Mouse (Mus musculus) adrenal gland, adult 8-10 months (tissue): Measurements from ENCODE around the gene Maff. TPM values are rescaled to one million over a fixed set of nuclear protein-coding genes. Genes with fewer than 3 reads are reported as not detected.

Experiments used
- DNase-seq: peaks from one replicate; pipeline ENCODE4 v3.0.0; 2022
- total RNA-seq, 4 experiments: library from RNA; stranded (reverse); gene quantifications; 2 replicates each; pipeline ENCODE4 v1.2.4; 2022

Maff gene
- total RNA-seq, 4 experiments from 2014 or later: 5.2 to 6.7 (median 6.1) TPM

DNA sequence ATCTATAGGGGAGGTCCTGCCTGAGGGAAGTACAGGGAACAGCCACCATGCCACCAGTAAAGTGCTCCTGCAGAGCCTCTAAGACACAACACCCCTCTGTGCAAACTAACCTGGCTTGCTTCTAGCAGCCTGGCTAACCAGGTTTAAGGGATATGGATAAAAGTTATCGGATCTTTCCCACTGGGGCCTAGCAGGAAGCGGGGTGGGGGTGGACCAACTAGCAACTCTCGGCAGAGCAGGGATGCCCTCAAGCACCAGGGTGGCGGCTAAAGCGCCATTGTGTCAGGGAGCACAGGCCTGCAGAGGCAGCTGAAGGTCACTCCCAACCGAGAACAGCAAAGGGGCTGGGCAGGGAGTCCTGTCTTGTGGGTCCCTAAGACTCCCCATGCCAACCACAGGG lies 17.7 kb downstream of the Maff start:
- DNase-seq: no peak

DNA sequence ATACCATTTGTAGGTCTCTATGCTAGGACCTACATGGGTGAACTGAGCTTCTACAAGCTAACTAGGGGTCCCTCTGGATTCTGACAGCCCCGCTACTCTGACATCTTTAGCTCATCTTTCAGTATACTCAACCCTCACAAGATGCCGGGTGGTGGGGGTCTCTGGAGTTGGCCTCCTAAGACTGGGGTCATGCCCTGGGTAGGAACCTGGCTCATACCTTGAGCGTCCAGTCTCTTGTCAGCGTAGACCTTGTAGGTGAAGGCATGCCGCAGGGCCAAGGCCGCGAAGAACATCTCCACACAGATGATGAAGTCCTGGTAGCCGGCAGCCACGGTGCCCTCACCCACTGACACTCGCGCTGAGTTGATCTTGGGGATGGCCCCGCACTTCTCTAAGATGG lies 18.6 kb downstream of the Maff start:
- DNase-seq: no peak

DNA sequence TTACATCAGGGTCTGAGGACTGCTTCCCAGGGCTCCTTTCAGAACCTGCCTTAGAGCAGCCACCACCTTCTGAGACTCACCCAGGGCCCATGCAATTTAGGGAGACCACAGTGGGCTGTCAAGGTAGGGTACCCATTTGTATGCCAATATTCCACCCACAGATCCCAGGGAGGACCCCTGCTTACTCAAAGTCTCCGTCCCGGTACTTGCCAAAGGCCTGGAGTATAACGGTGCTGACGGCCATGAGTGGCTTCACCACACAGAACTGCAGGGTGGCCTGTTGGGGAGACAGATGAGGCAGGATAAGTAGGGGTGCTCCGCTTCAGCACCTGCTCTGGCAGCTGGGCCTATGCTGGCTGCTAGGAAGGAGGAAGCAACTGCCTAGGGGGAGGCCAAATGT lies 20.0 kb downstream of the Maff start:
- DNase-seq: no peak

DNA sequence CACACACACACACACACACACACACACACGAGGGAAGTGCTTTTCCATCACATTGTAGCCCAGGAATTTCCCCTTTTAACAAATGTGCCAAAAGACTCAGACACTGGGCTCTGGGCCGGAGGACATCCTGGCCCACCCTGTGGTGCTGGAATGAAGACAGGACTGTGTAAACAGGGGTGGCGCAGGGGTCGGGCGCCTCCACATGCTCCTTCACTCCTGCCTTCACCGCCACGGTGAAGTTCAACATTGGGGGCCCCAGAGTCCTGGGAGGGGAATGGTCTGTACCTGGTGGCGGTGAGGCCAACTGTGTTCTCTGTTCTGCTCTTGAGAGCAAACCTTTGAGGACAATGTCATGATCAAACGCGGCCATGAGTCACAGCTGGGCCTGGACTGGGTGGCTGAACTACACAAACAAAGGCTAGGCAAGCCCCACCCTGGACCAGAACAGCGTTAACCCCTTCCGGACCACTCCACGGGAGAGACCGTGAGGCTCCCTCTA lies 21.9 kb downstream of the Maff start:
- DNase-seq: peak; percentile 45

DNA sequence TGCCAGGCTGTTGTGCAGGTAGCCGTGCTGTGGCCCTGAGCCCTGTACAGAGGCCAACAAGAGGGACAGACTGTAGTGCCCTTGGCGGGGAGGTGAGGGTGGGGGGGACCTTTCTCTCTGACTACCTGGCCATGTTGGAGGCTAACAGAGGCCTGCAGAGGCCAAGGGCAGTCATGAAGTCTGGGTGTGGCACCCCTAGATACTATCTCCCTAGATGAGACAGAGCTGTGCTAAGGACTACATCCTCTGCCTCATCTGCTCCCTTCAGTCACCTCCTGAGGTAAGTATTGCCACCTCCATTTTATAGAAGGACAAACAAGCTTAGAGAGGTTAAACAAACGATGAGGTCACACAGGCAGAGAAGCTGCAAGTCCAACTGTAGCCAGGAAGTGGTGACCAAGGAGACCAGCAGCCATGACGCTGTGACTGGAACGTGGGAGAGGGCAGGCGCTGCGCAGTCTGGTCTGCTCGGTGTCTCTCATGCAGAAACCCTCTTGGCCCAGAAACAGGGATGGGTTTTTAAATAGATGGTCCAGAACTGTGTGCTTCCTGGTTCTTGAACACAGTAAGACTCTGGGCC lies 22.5 kb downstream of the Maff start:
- no peak for DNase-seq

DNA sequence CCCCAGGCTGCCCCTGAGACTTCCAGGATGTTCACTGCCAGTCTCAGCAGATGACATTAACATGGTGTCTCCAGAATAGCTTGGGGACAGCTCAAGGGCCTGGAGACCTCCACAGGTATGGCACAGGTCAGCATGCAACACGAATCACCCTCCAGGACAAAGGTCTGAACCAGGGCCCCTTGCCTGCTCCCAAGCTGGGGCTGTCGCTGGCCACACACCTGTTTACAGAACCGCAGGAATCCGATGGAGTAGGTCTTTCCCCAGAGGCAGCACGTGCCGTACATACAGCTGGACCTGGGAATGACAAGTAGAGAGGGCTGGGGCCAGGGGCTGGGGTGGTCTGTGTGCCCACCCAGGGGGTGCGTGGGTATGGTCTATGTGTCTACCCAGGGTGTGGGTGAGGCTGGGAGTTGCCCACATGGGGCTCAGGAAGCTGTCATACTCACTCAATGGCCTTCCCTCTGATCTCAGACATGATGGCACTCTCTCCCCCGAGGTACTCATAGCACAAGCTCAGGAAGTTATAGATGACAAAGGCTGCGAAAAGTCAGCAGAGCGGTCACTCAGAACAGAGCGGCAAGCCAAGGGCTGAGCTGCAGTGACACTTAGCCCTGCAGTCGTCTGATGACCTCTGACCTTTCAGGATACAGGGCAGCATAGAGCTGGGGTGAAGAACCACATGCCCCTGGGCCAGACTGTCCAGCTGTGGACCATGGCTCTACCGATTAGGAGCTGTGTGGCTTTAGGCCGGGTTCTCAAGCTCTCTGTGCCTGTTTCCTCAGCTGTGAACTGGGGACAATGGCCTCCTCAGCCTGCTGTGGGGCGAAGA lies 23.2 kb downstream of the Maff start:
- DNase-seq: no peak

DNA sequence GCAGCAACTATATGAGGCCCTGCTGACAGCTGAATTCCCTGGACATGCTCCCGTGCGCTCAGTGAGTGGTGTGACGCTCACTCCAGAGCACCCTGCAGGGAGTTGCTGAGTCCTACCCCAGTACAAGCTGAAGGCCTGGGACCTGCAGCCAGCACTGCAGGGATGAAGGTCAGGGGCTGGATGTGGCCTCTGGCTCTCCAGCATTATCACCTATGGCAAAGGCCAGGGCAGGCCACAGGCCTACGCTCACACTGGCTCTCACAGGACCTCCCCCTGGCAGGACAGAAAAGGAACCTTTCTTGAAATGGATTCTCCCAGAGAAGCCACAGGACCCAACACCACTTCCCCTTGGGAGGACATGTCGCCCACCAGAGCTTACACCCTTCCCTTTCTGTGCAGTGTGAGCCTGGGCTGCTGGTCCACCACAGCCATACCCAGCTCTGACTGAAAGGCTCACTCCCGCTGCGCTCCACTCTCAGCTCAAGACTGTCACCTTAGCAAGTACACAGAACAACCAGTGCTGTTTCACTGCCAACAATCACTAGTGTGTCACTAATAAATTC lies 23.9 kb downstream of the Maff start:
- DNase-seq: no peak

DNA sequence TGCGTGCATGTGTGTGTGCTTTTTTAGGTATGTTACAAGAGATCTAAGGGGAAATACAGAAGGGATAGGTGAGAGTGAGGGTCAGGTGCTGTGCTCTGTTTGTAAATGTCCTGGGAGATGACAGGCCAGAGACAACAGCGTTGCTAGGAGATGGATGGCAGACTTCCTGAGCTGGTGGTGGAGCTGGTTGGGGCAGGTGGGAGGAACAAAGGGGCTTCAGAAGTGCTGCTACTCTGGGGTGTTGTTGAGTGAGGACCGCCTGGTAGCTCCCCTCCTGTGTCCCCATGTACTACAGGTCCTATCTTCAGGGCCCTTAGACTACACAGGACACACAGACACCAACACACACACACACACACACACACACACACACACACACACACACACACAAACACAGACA lies 28.3 kb downstream of the Maff start:
- no peak for DNase-seq

DNA sequence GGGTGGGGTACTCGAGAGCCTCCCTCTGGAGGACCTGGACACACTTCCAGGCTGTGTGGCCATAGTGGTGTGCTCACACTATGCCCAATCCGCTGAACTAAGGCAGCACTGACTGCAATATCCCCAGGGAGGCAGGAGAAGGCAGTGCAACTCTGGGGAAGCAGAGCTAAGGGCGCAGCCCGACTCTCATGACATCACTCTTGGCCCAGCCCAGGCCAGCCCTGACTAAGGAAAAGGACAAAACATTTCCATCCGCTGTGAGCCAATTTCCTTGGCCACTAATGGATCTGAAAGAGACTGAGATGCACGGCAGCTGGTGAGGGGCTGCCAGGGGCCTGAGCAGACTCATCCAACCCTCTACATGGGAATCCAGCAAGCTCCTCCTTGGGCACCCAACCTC lies 31.3 kb downstream of the Maff start:
- peak; percentile 55 for DNase-seq

DNA sequence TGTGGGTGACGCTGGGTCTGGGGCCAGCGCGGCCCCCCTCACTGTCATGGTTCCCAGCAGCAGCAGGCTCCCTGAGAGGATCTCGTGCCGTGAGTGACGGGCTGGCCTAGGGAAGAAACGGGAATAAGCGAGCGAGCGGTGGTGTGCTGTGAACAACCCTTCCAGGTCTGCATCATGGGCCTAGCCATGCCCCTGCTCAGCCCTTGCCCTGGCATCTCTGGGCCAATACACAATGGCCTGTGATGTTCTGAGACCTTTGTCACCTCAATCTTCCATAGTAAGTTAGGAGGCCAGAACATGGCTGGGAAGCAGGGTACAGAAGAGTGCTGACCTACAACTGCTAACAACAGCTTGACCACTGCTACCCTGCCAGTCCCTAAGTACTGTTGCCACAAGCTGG lies 32.2 kb downstream of the Maff start:
- DNase-seq: no peak

DNA sequence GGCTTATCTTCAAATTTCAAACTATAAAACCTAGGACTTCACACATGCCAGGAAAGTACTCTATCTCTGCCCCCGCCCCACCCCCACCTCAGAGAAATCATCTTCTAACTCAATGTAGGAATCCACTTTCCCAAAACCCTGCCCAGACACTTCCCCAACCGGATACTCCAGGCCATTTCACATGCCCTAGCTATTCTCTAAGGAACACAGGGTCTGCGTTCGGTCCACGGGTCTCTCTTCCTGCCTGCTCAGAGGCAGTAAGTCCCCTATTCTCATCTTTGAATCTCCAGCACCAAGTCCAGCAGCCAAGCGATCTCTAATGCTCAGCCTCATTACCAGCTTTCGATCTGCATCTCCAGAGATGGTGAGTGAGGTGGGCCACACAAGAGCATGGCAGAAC lies 33.2 kb downstream of the Maff start:
- no peak for DNase-seq

DNA sequence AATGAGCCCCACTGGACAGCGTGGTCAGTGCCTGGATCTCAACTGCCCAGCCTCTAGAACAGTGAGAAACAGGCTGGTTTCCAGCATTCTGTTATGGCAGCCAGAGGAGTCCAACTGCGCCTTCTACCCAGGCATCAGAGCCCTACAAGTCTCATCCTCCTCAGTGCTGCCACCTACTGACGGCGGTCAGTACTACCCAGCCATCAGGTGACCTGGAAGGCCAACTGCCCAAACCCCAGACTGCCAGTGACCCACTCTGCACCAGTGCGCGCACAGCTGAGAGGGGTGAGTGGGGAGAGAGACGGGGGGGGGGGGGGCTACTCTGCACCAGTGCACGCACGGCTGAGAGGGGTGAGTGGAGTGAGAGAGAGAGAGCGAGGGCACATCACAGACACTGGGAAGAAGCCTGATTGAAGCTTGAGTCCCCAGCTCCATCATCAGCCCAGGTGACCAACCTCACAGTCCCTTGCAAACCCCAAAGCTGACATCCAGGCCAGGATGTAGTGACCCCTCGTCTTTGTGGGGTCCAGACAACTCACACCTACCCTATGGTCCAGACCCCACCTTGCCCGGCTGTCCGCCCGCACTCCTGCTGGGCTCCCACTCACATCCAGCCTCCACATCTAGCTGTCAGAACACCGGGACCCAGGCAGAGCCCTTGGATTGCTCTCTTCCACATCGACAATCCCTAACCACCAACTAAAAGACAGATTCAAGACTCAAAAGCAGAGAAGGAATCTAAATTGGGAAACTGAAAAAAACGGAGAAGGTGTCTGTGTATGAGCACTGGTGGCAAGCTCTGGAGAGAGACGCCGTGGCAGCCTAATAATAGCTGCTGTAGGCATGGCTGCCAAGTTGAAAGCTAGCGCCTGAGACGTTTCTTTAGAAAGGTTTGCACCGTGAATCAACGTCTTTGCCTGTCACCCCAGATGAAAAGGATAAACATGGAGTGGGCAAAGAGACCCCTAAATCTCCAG lies 34.3 kb downstream of the Maff start:
- DNase-seq: no peak

DNA sequence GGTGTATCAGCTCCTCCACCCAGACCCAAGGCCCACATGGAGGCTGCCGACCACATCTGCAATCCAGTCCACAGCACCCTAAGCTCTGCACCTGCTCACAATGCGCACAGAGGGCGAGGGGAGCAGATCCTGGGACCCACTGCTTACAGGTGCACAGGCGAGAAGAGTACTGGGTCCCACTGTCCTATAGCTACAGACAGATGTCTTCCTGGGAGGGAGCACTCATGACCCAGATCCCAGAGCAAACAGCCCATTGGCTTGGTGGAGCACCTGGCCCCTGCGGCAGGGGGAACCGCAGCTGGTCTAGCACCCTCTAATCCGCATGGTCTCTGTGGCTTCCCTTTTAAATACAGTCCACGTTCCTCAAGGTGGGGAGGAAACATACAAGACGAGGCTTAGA lies 35.2 kb downstream of the Maff start:
- DNase-seq: no peak

DNA sequence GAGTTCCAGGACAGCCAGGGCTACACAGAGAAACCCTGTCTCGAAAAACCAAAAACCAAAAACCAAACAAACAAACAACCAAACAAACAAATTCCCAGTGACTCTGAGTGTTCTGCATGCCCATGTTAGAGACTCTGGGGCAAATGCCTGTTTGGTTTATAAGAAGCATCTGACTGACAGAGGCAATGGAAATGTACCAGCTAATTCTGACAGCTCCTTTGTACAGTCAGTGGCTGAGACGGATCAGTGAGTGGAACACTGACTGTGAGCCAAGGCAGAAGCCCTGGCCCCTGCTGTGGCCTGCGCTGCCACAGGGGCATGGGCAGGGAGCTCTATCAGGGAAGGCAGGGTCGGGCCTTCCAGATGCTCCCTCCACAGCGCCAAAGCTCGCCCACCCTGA lies 40.7 kb downstream of the Maff start:
- DNase-seq: no peak

DNA sequence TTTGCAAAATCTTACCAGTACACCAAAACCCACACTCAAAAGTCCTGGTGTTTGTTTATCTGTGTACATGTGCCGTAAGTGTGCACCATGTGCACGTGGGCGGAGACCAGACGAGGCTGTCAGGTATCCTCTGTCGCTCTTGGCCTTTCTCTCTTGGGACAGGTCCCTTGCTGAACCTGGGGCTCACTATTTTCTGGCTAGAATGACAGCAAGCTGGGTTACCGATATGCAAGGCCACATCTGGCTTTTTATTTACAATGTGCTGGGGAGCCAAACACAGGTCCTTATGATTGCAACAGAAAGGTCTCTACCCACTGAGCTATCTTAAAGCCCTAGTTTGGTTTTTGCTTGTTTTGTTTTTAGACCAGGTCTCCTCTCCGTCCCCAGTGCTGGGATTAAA lies 41.2 kb downstream of the Maff start:
- no peak for DNase-seq

DNA sequence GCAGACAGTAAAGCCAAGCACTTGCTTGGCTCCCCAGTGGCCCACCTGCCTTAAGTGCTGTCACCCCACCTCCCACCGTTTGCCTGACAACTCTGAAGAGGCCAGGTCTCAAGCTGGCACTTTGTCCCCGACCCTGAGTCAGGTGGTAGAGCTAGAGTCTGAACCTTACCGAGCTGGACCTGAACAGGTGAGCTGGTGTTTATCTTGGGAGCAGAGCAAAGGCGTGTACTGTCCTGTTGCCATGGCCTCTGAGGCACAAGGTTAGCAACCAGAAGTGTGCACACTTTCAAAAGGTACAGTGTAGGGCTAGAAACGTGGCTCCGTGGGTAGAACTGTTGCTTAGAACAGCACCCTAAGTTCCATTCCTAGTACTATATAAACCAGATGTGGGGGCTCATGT lies 41.8 kb downstream of the Maff start:
- DNase-seq: no peak

DNA sequence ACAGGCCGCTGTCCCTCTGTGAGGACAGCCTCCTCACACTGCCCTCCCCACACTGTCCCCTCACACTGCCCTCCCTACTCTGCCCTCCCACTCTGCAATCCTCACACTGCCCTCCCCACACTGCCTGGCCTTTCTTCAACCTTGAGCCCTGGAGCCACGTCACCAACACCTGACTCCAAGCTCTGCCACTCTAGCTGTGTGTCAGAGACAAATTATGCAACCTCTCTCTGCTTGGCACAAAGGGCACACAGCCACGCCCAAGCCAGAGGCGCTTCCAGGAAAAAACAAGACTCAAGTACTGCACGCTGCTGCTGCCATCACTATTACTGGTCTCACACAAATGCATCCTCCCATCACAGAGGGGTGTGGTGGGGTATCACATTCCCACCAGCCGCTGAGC lies 44.0 kb downstream of the Maff start:
- DNase-seq: peak; percentile 83

DNA sequence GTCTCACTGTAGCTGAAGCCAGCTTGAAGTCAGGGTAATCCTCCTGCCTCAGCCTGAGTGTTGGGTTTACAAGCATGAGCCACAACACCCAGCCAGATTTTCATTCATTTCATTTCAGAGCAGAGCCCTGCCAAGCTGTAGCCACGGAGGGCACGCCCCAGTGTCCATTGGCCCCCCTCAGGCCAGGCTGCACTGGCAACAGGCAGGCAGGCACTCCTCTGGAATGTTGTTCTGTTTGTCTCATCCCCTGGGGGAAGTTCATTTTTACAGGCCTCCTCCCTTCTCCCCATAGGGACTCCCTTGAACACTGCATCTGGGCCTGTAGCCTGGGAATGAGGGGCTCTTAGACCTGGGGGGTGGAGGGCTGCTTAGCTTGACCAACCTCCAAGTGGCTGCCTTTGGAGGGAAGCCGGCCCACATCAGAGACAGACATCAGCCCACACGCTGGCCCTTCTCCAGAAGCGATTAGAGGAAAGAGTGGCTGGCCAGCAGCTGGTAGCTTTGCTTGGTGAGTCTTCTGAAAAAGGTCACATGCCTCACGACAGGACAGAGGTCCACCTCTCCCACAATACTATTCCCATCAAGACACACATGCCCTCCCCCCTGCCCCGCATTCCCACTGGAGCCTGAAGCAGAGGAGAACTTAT lies 45.1 kb downstream of the Maff start:
- peak; percentile 62 for DNase-seq

DNA sequence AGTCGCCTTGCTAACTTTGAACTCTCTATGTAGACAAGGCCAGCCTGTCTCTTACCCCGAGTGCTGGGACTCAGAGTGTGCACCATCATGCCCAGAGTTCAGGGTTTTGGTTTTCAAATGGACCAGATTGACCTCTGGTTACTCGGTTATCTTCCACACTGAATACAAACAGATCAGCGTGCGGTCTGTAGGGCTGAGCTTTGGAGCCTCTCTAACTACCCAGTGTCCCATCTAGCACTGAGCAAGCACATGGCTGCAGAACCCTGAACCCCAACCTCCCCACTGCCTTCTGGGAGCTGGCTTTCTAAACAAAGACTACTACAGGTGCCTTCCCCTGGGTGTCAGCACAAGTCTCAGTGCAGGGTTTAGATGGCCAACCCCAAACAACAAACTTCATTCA lies 46.1 kb downstream of the Maff start:
- no peak for DNase-seq

DNA sequence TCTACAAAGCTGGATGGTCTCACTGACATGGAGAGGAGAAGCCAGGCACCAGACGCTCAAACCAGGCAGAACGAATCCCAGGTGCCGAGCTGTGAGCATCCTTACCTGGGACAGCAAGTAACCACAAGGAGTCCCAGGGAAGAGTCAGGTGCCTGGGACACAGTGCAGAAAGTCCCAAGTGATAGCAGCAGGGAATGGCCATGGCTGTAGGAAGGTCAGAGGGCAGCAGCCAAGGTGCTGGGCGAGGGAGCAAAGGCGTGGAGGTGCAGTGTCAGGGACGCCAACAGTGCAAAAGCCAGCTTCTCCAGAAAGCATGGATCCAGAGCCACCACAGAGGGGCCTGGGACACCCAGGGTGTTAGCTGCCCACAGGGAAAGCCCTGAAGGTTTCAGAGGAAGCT lies 46.7 kb downstream of the Maff start:
- no peak for DNase-seq

DNA sequence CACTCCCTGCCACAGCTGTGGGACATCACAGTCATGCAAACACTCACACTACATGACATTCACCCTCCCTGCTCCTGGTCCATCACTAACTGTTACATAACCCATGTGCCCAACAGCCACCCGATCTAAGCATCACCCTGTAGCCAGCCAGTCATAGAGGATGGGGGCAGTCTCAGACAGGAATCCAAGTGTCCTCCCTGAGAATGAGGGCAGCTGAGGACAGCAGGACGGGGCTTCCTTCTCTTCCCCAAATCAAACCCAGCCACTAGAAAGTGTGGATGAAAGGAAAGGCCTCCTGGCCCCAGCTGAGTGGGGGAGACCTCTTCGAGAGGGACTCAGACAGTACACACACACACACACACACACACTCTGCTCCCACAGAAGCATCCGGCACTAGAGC lies 48.4 kb downstream of the Maff start:
- no peak for DNase-seq

DNA sequence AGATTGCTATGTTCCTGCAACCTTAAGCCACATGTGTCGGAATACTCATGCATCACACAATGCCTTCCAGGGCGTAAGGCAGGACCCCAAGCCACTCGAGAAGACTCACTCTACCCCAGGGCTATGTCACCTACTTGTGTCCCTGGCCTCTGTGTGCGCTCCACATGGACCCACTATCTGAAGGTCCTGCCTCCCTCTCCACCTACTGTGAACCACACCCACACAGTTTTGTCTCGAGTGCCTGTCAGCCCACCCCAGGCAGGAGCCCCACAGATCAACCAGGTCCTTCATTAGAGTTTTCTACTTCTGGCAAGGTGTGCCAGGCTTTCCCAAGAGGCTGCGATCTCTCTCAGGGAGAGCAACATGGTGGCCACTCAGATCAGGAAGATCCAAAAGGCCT lies 48.9 kb downstream of the Maff start:
- DNase-seq: no peak
